Mouse (Mus musculus) olfactory bulb, adult 2 months (tissue): ENCODE measurements around the gene Ecm2. TPM values are rescaled to one million over a fixed set of nuclear protein-coding genes. Genes with fewer than 3 reads are reported as not detected.

Experiments
- H3K27ac ChIP-seq: fragments of 200-500 bp; 2 replicates; pipeline ENCODE4 v1.5.1; 2012; ENCODE audit warnings: low read depth, low read length; ENCODE audit not compliant: insufficient read depth
- H3K4me1 ChIP-seq: fragments of 200-500 bp; 2 replicates; pipeline ENCODE4 v1.6.1; 2012; ENCODE audit warnings: low read length; ENCODE audit not compliant: control insufficient read depth, insufficient read depth
- H3K4me3 ChIP-seq: fragments of 200-500 bp; 2 replicates; pipeline ENCODE4 v1.5.1; 2012; ENCODE audit warnings: mild to moderate bottlenecking, low read depth, low read length, moderate library complexity; ENCODE audit not compliant: insufficient read depth
- CTCF ChIP-seq: fragments of 200-500 bp; IDR thresholded peaks from 2 replicates; pipeline ENCODE4 v1.5.1; 2012; ENCODE audit warnings: low read depth, mild to moderate bottlenecking, low read length, moderate library complexity; ENCODE audit not compliant: insufficient read depth
- POLR2A ChIP-seq: fragments of 200-500 bp; IDR thresholded peaks from 2 replicates; pipeline ENCODE4 v1.6.1; 2012; ENCODE audit warnings: mild to moderate bottlenecking, low read depth, low read length, moderate library complexity; ENCODE audit not compliant: insufficient read depth
- WGBS: fragments of 180-500 bp; shearing (Covaris S2); methylation state at CpG from one replicate; pipeline ENCODE4 v1.1.7; 2018; 5-methylcytosine and 5-hydroxymethylcytosine counted together
- polyA plus RNA-seq: library from polyadenylated mRNA; stranded (reverse); fragments of >200 nt; gene quantifications from 2 replicates; pipeline ENCODE4 v1.2.4, GENCODE M21; 2012; ENCODE audit warnings: low replicate concordance; ENCODE audit not compliant: missing spikeins, insufficient read depth, insufficient read length

Ecm2 gene
- polyA plus RNA-seq, 1 experiment = not detected

GRCm38 (mm10) chr13:49469002-49469401 is 35.6 kb upstream of the Ecm2 start:
- Histone ChIP-seq H3K27ac (no peak overlapping the region), H3K4me1 (0 out of 2 replicates have a peak, but pooled peaks cover 6% of the 10 kb centered on the region), H3K4me3 (no peak overlapping the region)
- WGBS = 92% methylated on average over 5 of the region's 5 CpGs
- TF ChIP-seq CTCF (no peak), POLR2A (no peak)

GRCm38 (mm10) chr13:49470319-49470718 is 34.3 kb upstream of the Ecm2 start:
- Histone ChIP-seq H3K4me3 (no peak overlapping the region), H3K27ac (no peak overlapping the region), H3K4me1 (0 out of 2 replicates have a peak, but pooled peaks cover 6% of the 10 kb centered on the region)
- TF ChIP-seq CTCF (no peak), POLR2A (no peak)
- WGBS = 85% methylated on average over 4 of the region's 4 CpGs

GRCm38 (mm10) chr13:49470806-49471205 is 33.8 kb upstream of the Ecm2 start:
- TF ChIP-seq POLR2A (no peak), CTCF (no peak)
- no peak overlapping the region for H3K27ac ChIP-seq
- no peak overlapping the region for H3K4me3 ChIP-seq
- H3K4me1 ChIP-seq = 0 out of 2 replicates have a peak, but pooled peaks cover 6% of the 10 kb centered on the region
- WGBS = 37% methylated on average over 4 of the region's 4 CpGs

DNA sequence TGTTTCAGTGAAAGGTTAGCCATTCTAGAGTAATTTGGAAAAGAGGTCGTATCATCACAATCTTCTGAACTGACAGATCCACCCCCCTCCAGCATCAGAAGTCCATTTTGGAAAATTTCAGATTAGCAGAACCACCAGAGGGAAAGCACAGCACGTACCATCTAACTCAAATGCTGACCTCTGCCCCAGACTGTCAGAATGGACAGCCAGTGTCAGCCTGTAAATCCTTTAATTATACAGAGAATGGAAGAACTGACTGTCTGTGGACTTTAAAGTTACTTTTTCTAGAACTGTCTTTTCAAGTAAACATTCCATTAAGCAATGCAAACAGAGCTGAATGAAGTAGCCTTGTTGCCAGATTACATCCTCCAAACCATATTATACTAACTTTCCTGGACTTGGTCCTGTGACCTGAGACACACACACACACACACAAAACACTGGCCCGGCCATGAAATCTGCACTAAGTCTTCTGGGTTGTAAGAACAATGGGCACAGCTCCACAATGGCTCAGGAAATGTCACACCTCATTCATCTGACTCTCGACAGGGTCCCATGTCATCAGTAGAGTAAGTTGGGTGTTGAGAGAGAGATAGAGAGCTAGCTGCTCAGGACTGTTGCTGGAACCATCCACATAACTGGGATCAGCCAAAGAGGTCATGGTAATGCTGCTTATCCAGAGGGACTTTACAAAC is 32.5 kb upstream of the Ecm2 start:
- TF ChIP-seq CTCF (no peak), POLR2A (no peak)
- 77% methylated on average over 4 of the region's 4 CpGs for WGBS
- no peak overlapping the region for H3K27ac ChIP-seq
- 0 out of 2 replicates have a peak, but pooled peaks cover 4% of the 10 kb centered on the region for H3K4me1 ChIP-seq
- H3K4me3 ChIP-seq = no peak overlapping the region

DNA sequence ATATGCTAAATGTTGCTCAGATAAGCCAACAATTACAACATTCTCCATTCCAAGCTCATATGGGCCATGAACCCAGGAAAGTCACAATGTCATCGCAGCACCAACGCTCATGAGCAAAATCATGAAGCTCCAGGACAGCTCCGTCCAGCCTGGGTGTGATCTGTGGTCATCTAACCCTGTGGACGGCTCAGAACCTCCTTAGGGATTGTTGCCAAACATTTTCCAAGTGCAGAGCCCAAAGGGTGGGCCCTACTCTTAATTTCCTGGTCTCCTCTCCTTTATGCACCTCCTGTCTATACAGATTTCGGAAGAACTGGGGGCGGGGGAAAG is 32.0 kb upstream of the Ecm2 start:
- 97% methylated on average over 6 of the region's 6 CpGs for WGBS
- Histone ChIP-seq H3K27ac (no peak overlapping the region), H3K4me1 (0 out of 2 replicates have a peak, but pooled peaks cover 4% of the 10 kb centered on the region), H3K4me3 (no peak overlapping the region)
- TF ChIP-seq POLR2A = no peak
- TF ChIP-seq CTCF = no peak

- Histone ChIP-seq H3K4me3 (no peak overlapping the region), H3K4me1 (no peaks in the 10 kb centered on the region), H3K27ac (no peak overlapping the region)
- TF ChIP-seq POLR2A = no peak
- no peak for TF ChIP-seq CTCF
- 93% methylated on average over 3 of the region's 3 CpGs for WGBS
Measured at GRCm38 (mm10) chr13:49477887-49478286, 26.7 kb upstream of the Ecm2 start.

GRCm38 (mm10) chr13:49478851-49479374 is 25.7 kb upstream of the Ecm2 start:
- Histone ChIP-seq H3K4me3 (no peak overlapping the region), H3K4me1 (no peaks in the 10 kb centered on the region), H3K27ac (no peak overlapping the region)
- WGBS = 92% methylated on average over 6 of the region's 6 CpGs
- TF ChIP-seq POLR2A (no peak), CTCF (no peak)

DNA sequence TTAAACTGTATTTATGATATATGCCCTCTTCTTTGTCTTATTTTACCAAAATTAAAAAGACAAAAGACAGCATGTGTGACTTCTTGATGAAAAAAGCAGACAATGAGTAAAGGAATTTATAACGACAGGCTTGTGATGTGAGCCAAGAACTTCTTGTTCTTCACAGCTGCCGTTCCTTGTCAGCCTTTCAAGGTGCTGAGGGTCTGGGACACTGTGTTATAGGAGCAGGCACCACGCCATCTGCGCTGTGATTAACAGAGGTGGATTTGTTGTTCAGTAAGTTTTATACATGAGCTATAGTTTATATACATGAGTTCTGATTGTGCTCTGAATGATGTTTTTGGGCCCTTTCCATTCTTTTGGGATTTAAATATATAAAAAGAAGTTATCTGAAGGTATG is 25.2 kb upstream of the Ecm2 start:
- no peaks in the 10 kb centered on the region for H3K4me1 ChIP-seq
- no peak overlapping the region for H3K27ac ChIP-seq
- no peak overlapping the region for H3K4me3 ChIP-seq
- 75% methylated on average over 4 of the region's 4 CpGs for WGBS
- TF ChIP-seq CTCF (no peak), POLR2A (no peak)

DNA sequence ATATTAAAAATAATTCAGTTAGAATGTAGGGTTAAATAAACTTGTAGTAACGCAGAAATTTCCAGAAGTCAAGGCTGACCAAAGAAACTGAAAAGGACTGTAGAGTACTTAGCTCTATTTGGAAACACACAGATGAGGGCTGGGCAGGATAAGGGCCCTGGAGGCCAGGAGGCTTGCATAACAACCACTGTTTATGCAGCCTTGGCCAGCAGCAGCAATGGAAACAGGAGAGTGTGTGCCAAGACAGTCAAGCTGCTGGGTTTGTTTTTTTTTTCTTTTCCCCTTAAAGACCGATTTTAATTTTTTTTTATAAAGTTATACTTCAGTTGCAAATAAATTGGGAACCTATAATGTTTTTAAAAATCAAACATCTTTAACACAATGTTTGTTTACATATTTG is 24.6 kb upstream of the Ecm2 start:
- H3K27ac ChIP-seq = no peak overlapping the region
- no peaks in the 10 kb centered on the region for H3K4me1 ChIP-seq
- no peak overlapping the region for H3K4me3 ChIP-seq
- TF ChIP-seq POLR2A = no peak
- no peak for TF ChIP-seq CTCF
- 38% methylated on average over 2 of the region's 2 CpGs for WGBS

DNA sequence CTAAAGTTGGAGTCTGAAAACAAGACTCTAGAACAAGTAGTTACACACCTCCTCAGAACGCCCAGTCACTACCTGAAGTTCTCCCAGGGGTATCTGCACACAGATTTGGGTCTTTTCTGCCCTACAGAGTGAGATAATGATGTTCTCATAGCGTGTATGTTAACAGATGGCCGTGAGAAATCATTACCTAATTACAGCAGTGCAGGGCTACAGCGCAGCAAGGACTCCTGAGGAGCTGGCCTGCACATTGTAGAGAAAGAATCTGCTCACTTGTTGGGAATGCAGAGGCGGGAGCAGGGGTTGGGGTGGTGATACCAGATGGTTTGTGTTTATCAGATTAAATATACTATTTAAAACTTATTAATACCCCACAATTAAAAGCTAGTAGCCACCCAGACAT is 24.1 kb upstream of the Ecm2 start:
- H3K4me3 ChIP-seq = no peak overlapping the region
- WGBS = 38% methylated on average over 5 of the region's 5 CpGs
- no peak overlapping the region for H3K27ac ChIP-seq
- H3K4me1 ChIP-seq = no peaks in the 10 kb centered on the region
- TF ChIP-seq POLR2A = no peak
- TF ChIP-seq CTCF = no peak

- Histone ChIP-seq H3K4me1 (no peaks in the 10 kb centered on the region), H3K27ac (no peak overlapping the region), H3K4me3 (no peak overlapping the region)
- TF ChIP-seq CTCF = no peak
- no peak for TF ChIP-seq POLR2A
- WGBS = 92% methylated on average over 5 of the region's 5 CpGs
Measured at GRCm38 (mm10) chr13:49485388-49485787, 19.2 kb upstream of the Ecm2 start.
